Mouse (Mus musculus): ENCODE results near the gene Noxo1.
"Not testable (repeated sequence)": the region's sequence is repeated elsewhere in the genome, so short reads cannot be mapped to it uniquely, and the experiment has no call there.

The Noxo1 gene

GRCm38 (mm10) chr17:24719494-24720222 lies 23.6 kb downstream of the Noxo1 start:
- peak; percentile 95 for DNase-seq (ENCODE audit: low read depth, low spot score)

DNA sequence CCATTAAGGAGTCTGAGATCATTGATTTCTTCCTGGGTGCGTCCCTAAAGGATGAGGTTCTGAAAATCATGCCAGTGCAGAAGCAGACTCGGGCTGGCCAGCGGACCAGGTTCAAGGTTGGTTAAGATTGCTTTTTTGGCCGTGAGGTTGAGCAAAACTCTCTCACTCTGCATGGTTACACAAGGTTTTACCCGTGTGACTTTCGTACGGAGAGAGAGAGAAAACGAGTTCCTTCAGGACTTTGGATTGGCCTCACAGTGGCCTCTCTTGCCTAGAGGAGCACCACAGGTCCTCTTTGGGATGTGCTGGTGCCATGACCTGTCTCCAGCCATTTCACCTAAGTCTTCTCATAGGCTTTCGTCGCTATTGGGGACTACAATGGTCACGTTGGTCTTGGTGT lies 24.6 kb downstream of the Noxo1 start:
- not testable (repeated sequence) for DNase-seq (ENCODE audit: low read depth, low spot score)

DNA sequence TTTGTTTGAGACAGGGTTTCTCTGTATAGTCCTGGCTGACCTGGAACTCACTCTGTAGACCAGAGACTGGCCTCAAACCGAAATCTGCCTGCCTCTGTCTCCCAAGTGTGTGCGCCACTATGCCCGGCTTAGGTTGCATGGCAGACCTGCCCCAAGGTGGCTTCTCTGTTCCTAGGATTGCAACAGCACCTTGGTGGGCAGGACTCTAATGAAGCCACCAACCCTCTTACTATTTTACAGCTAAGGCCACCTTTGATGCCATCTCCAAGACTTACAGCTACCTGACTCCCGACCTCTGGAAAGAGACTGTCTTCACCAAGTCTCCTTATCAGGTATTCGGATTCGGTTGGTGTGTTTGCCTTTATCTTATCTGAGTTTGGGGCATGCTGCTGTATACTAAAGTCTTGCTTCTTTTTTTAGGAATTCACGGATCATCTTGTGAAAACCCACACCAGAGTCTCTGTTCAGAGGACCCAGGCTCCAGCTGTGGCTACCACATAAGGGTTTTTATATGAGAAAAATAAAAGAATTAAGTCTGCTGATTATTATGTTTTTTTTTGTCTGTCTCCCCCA lies 25.4 kb downstream of the Noxo1 start:
- not testable (repeated sequence) for DNase-seq (ENCODE audit: low read depth, low spot score)

DNA sequence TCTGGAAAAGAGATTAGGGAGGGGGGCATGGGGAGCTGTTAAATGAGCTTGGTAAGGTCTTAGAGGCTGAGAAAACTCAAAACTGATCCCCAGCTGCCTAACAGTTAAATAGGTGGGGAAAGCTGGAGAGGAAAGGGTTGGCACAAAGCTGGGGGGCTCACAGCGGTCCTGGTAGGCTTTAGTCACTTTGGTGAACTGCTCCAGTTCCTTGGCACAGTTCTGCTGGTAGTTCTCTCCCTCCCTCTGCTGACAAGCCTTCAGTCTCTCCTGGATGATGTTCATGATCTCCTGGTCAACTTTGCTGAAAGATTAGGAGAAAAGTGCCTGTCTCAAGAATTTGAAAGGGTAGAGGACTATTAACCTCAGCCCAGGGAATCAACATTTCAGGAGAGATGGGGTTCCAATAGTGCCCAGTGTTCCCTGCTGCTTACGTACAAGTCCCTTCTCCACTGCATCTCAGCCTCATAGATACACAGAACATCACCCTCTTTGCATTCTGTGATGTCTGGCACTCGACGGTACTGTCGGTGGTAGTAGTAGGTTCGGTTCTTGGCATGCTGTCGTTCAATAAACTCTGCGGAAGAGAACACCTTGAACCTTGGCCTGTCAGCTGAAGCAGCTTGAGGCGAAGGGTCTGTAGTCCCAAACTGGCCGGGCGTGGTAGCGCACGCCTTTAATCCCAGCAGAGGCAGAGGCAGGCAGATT lies 26.3 kb downstream of the Noxo1 start:
- no peak for DNase-seq (ENCODE audit: low read depth, low spot score)

GRCm38 (mm10) chr17:24723122-24723880 lies 27.3 kb downstream of the Noxo1 start:
- no peak for DNase-seq (ENCODE audit: low read depth, low spot score)

DNA sequence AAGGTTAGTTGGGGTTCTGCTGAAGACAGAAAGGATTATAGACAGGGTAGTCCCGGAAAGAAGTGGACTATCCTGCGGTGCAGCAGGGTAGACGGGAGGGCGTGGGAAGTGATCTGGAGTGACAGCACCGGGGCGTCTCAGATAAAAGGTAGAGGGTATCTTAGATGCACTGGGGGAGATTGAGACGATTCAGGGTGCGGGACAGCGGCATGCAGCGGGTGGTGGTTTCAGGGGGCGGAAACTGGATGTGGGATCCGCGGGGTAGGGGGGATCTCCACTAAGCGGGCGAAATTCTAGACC lies 27.8 kb downstream of the Noxo1 start:
- no peak for DNase-seq (ENCODE audit: low read depth, low spot score)

DNA sequence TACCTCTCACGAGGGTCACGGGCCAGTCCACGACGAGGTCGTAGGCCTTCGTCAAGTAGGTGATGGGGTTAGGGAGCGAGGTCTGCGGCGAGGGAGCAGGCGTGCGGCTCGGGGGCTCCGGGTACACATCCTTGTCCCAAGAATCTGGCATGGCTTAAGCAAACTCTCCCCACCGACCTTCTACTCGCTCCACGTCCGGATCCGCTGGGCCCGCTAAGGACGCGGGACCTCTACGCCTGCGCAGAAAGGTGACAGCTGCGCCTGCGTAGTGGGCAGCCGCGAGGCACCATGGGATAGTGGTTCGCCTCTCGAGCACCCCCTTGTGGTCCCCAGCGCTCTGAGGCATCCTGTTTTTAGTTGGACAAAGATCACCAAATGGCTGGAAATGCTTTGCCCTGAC lies 28.1 kb downstream of the Noxo1 start, which contains the start of gene Ndufb10:
Gene Ndufb10 (minus strand): TSS at position 295 of the 400 bp plus-strand sequence.
- peak; percentile 93 for DNase-seq (ENCODE audit: low read depth, low spot score)

DNA sequence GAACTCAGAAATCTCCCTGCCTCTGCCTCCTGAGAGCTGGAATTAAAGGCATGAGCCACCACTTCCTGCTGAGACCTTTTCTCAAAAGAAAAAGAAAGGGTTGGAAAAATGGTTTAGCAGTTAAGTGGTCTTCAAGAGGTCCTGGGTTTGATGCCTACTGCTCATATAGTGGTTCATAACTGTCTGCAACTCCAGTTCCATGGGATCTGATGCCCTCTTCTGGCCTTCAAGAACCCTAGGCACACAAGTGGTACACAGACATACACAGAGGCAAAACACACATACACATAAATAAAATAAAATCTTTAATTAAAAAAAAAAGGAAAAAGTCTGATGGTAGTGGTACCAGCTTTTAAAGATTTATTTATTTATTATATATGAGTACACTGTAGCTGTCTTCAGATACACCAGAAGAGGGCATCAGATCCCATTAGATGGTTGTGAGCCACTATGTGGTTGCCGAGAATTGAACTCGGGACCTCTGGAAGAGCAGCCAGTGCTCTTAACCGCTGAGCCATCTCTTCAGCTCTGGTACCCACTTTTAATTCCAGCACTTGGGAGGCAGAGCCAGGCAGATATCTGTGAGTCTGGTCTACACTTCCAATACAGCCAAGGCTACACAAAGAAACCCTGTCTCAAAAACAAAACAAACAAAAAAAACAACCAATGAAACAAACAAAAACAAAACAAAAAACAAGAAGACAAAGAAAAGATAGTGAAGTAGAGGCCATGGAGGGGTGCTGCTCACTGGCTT lies 29.8 kb downstream of the Noxo1 start:
- no peak for DNase-seq (ENCODE audit: low read depth, low spot score)

- no peak for DNase-seq (ENCODE audit: low read depth, low spot score)
Observed at GRCm38 (mm10) chr17:24727618-24728017, 31.6 kb downstream of the Noxo1 start, which contains the start of gene Rpl3l. TSS of gene Rpl3l (plus strand) at chr17:24727820.

DNA sequence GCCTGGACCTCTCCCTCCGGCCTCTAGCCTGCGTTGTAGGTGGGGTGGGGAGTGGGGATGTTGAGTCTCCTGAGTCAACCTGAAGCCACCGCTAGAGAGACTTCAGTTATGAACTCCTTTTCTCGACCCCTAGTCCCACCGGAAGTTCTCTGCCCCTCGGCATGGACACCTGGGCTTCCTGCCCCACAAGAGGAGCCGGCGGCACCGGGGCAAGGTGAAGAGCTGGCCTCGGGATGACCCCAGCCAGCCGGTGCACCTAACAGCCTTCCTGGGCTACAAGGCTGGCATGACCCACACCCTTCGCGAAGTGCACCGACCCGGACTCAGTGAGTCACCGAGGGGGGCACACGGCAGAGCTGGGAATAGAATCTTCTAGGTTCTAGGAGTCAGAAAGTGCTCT lies 32.1 kb downstream of the Noxo1 start:
- no peak for DNase-seq (ENCODE audit: low read depth, low spot score)

DNA sequence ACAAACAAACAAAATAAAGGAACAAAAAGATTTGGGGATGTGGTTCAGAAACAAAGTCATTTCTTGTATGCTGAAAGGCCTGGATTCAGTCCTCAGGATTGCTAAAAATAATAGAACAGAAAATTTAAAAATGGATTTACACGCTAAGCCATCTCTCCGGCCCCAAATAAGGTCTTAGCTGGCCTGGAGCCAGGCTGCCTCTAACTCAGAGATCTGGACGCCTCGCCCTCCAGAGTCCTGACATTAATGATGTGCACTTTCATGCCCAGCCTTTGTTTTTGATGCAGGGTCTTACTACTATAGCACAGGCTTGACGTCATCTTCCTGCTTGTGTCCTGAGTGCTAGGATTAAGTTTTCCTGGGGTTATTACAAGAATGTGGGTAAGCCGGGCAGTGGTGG lies 33.0 kb downstream of the Noxo1 start:
- DNase-seq (ENCODE audit: low read depth, low spot score) = no peak

DNA sequence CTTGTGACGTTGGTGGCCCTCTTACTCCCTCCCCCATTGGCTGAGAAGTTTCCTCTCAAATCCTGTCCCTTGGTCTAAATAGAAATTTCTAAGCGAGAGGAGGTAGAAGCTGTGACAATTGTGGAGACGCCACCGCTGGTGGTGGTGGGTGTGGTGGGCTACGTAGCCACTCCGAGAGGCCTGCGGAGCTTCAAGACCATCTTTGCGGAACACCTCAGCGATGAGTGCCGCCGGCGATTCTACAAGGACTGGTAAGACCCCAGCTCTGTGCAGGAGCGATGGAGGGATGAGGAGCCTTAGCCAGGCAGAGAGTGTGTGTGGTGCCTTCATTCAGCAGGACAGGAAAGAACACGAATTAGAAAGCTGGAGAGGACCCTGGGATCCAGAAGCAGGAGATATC lies 34.8 kb downstream of the Noxo1 start:
- no peak for DNase-seq (ENCODE audit: low read depth, low spot score)

- DNase-seq (ENCODE audit: low read depth, low spot score) = no peak
Observed at GRCm38 (mm10) chr17:24732233-24732935, 36.4 kb downstream of the Noxo1 start.

GRCm38 (mm10) chr17:24733434-24734050 lies 37.5 kb downstream of the Noxo1 start:
- DNase-seq (ENCODE audit: low read depth, low spot score) = no peak

- no peak for DNase-seq (ENCODE audit: low read depth, low spot score)
Observed at GRCm38 (mm10) chr17:24734513-24734912, 38.5 kb downstream of the Noxo1 start.

DNA sequence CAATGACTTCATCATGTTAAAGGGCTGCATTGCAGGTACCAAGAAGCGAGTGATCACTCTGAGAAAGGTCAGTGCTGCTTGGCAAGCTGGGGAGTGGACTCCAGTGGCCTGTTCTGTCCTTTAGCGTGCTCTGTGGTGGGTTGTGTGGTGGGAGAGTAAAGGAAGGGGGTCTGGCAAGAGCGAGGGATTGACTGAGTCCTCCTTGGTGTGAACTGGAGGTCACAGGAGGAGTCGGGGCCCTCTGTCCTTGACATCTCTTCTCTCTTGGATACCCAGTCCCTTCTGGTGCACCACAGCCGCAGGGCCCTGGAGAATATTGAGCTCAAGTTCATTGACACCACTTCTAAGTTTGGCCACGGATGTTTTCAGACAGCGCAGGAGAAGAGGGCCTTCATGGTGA lies 39.4 kb downstream of the Noxo1 start:
- no peak for DNase-seq (ENCODE audit: low read depth, low spot score)

- DNase-seq (ENCODE audit: low read depth, low spot score) = peak; percentile 87
Observed at GRCm38 (mm10) chr17:24736330-24737051, 40.5 kb downstream of the Noxo1 start, which contains the start of gene Msrb1. TSS of gene Msrb1 (plus strand) at chr17:24736642.

DNA sequence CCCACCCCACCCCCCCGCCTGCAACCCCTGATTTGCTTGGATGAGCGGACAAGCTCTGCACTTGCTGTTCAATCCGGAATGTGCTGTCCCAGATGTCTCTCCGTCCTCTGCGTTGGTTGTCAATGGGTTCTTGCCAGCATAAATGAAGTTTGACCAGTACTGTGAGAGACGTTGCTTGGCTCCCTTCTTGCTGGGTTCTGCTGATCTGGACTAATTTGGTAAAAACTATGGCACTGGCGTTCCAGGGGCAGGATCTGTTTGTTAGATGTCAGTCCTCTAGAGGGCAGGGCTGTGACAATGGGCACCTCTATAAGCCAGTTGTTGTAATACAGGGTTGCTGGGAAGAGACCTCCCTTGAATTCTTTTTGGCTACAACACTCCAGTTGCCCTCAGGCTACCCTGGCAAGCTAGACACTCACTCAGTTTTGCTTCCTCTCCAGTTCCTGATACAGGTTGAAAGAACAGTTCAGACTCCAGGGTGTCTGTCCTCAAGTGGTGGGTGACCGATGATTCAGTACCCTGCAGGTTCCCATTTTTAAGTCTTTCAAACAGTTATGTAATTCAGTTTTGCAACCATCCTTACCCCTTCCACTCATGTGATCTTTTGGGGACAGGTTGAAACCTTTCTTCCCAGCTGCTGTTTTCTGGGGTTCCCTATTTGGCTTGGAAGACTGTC lies 41.2 kb downstream of the Noxo1 start:
- DNase-seq (ENCODE audit: low read depth, low spot score) = no peak

DNA sequence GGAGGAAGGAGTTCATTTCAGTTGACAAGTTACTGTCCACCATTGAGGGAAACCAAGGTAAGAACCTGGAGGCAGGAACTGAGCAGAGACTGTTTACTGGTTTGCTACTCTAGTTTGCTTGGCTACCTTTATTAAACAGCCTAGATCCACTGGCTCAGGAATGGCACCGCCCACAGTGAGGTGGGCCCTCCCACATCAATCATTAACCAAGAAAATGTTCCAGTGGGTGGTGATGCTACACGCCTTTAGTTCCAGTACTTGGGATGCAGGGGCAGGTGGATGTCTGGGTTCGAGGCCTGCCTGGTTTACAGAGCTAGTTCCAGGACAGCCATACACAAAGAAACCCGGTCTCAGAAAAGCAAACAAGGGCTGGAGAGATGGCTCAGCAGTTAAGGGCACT lies 42.2 kb downstream of the Noxo1 start:
- no peak for DNase-seq (ENCODE audit: low read depth, low spot score)

Measured in retina, postnatal 7 days (tissue).